Mouse (Mus musculus) cerebellum, adult 2 months (tissue): ENCODE results near the gene Gdpd5. TPM values are rescaled to one million over a fixed set of nuclear protein-coding genes. Genes with fewer than 3 reads are reported as not detected.
A peak's percentile ranks its signal among the peaks of the same experiment; 100 is the strongest.
"Not testable (repeated sequence)": the region's sequence is repeated elsewhere in the genome, so short reads cannot be mapped to it uniquely, and the experiment has no call there.

Source experiments
- DNase-seq, 2 experiments: peaks; one replicate each; pipeline ENCODE4 v3.0.0; 2021
- H3K27ac ChIP-seq: fragments of 200-500 bp; 2 replicates; pipeline ENCODE4 v1.5.1; 2012; ENCODE audit warnings: low read length, control low read depth, inconsistent platforms; ENCODE audit not compliant: insufficient read depth
- H3K27me3 ChIP-seq: fragments of 200-500 bp; 2 replicates; pipeline ENCODE4 v1.6.1; 2012; ENCODE audit warnings: inconsistent platforms, mild to moderate bottlenecking, low read length, moderate library complexity; ENCODE audit not compliant: control insufficient read depth, insufficient read depth
- H3K4me1 ChIP-seq: fragments of 200-500 bp; 2 replicates; pipeline ENCODE4 v1.6.1; 2011; ENCODE audit warnings: low read length; ENCODE audit not compliant: control insufficient read depth, insufficient read depth
- H3K4me3 ChIP-seq: fragments of 200-500 bp; replicated peaks from 2 replicates; pipeline ENCODE3; 2011; ENCODE audit warnings: mild to moderate bottlenecking, low read depth, low read length, control low read depth; ENCODE audit not compliant: insufficient read depth
- CTCF ChIP-seq: fragments of 200-500 bp; IDR thresholded peaks from 2 replicates; pipeline ENCODE4 v1.5.1; 2011; ENCODE audit warnings: low read depth, mild to moderate bottlenecking, control low read depth, low read length, moderate library complexity, borderline replicate concordance; ENCODE audit not compliant: insufficient read depth
- POLR2A ChIP-seq: fragments of 200-500 bp; IDR thresholded peaks from 2 replicates; pipeline ENCODE4 v1.6.1; 2011; ENCODE audit warnings: low read length, control low read depth, borderline replicate concordance; ENCODE audit not compliant: insufficient read depth
- WGBS: fragments of 180-500 bp; shearing (Covaris S2); methylation state at CpG from one replicate; pipeline ENCODE4 v1.1.7; 2018; 5-methylcytosine and 5-hydroxymethylcytosine counted together
- polyA plus RNA-seq: library from polyadenylated mRNA; depleted of rRNA; stranded (reverse); fragments of >200 nt; gene quantifications from 2 replicates; pipeline ENCODE4 v1.2.3, GENCODE M21; 2012

Gene Gdpd5
- polyA plus RNA-seq, 1 experiment, result 49.4 TPM

GRCm38 (mm10) chr7:99483271-99483923, 102.2 kb downstream of the Gdpd5 start, which contains the start of gene Rps3:
Gene Rps3 (minus strand): TSS chr7:99483738.
- Histone ChIP-seq H3K27ac (no peak within 1 kb of the TSS; the same call in 1 of the 2 replicates), H3K4me3 (peak within 1 kb of the TSS; percentile 93), H3K27me3 (no peaks in the 10 kb centered on the region), H3K4me1 (peaks cover 9% of the 10 kb centered on the region)
- TF ChIP-seq POLR2A (peak; percentile 93; the same call in 1 of the 2 replicates), CTCF (no peak)
- peak; percentile 92 to 96 for DNase-seq
- under 1% methylated on average over 45 of the region's 45 CpGs for WGBS

- Histone ChIP-seq H3K27me3 (no peaks in the 10 kb centered on the region), H3K4me3 (no peak overlapping the region), H3K4me1 (peaks cover 9% of the 10 kb centered on the region), H3K27ac (no peak overlapping the region)
- TF ChIP-seq POLR2A (no peak), CTCF (no peak)
- 46% methylated on average over 8 of the region's 8 CpGs for WGBS
- no peak for DNase-seq
Observed at GRCm38 (mm10) chr7:99483924-99484319, 102.7 kb downstream of the Gdpd5 start.

- Histone ChIP-seq H3K27ac (no peak overlapping the region), H3K4me3 (no peak overlapping the region), H3K4me1 (peaks cover 9% of the 10 kb centered on the region), H3K27me3 (no peaks in the 10 kb centered on the region)
- no peak for TF ChIP-seq POLR2A
- no peak for TF ChIP-seq CTCF
- DNase-seq, result no peak
- WGBS, result 93% methylated on average over 1 of the region's 1 CpGs
Observed at GRCm38 (mm10) chr7:99484679-99485078, 103.5 kb downstream of the Gdpd5 start.

- H3K27me3 ChIP-seq, result no peaks in the 10 kb centered on the region
- no peaks in the 10 kb centered on the region for H3K4me1 ChIP-seq
- no peak overlapping the region for H3K27ac ChIP-seq
- 86% methylated on average over 5 of the region's 5 CpGs for WGBS
- DNase-seq, result no peak
- no peak for TF ChIP-seq POLR2A
- H3K4me3 ChIP-seq, result no peak overlapping the region
Observed at GRCm38 (mm10) chr7:99489708-99490107, 108.5 kb downstream of the Gdpd5 start.

- 24% methylated on average over 1 of the region's 1 CpGs for WGBS
- no peak for TF ChIP-seq CTCF
- no peak for TF ChIP-seq POLR2A
- H3K27me3 ChIP-seq, result no peaks in the 10 kb centered on the region
- no peak for DNase-seq
- no peaks in the 10 kb centered on the region for H3K4me1 ChIP-seq
- H3K4me3 ChIP-seq, result no peak overlapping the region
- H3K27ac ChIP-seq, result no peak overlapping the region
Observed at GRCm38 (mm10) chr7:99499128-99499527, 117.9 kb downstream of the Gdpd5 start.

GRCm38 (mm10) chr7:99500201-99500600, 119.0 kb downstream of the Gdpd5 start:
- 9% methylated on average over 8 of the region's 8 CpGs for WGBS

GRCm38 (mm10) chr7:99500655-99501054, 119.4 kb downstream of the Gdpd5 start:
- DNase-seq, result no peak
- Histone ChIP-seq H3K4me1 (no peaks in the 10 kb centered on the region), H3K27ac (no peak overlapping the region), H3K4me3 (no peak overlapping the region), H3K27me3 (no peaks in the 10 kb centered on the region)
- WGBS, result 53% methylated on average over 5 of the region's 5 CpGs
- TF ChIP-seq POLR2A (no peak), CTCF (no peak)

More at GRCm38 (mm10) chr7:99500201-99500600, 119.0 kb downstream of the Gdpd5 start:
- Histone ChIP-seq H3K4me3 (no peak overlapping the region), H3K27me3 (no peaks in the 10 kb centered on the region), H3K27ac (no peak overlapping the region), H3K4me1 (no peaks in the 10 kb centered on the region)
- peak; percentile 65 to 78 for DNase-seq
- TF ChIP-seq CTCF, result peak; percentile 96
- TF ChIP-seq POLR2A, result no peak

- TF ChIP-seq CTCF (no peak), POLR2A (no peak)
- no peak overlapping the region for H3K4me3 ChIP-seq
- no peak for DNase-seq
- H3K27ac ChIP-seq, result no peak overlapping the region
- no peaks in the 10 kb centered on the region for H3K4me1 ChIP-seq
- H3K27me3 ChIP-seq, result no peaks in the 10 kb centered on the region
- WGBS, result 63% methylated on average over 1 of the region's 1 CpGs
Observed at GRCm38 (mm10) chr7:99501148-99501547, 119.9 kb downstream of the Gdpd5 start.

GRCm38 (mm10) chr7:99504556-99504955, 123.3 kb downstream of the Gdpd5 start:
- no peaks in the 10 kb centered on the region for H3K27me3 ChIP-seq
- TF ChIP-seq POLR2A (no peak), CTCF (no peak)
- H3K27ac ChIP-seq, result no peak overlapping the region
- DNase-seq, result no peak
- no peak overlapping the region for H3K4me3 ChIP-seq
- no peaks in the 10 kb centered on the region for H3K4me1 ChIP-seq

- not testable (repeated sequence) for H3K27me3 ChIP-seq, DNase-seq, H3K27ac ChIP-seq, H3K4me1 ChIP-seq, H3K4me3 ChIP-seq
- WGBS, result 29% methylated on average over 2 of the region's 2 CpGs
Observed at GRCm38 (mm10) chr7:99508187-99508586, 127.0 kb downstream of the Gdpd5 start.
